Mouse (Mus musculus) midbrain, embryonic 14.5 days (tissue): ENCODE data around the gene Tagln. TPM values are rescaled to one million over a fixed set of nuclear protein-coding genes. Genes with fewer than 3 reads are reported as not detected.

Experiments used
- ATAC-seq: fragments of 200-750 bp; cut with Nextera tagmentation; 2 replicates; pipeline ENCODE4 v1.8.0; 2017; ENCODE audit warnings: moderate number of reproducible peaks, moderate library complexity; ENCODE audit not compliant: low FRiP score, low TSS enrichment
- DNase-seq: peaks from one replicate; pipeline ENCODE4 v3.0.0-alpha.2; 2015
- H3K27ac ChIP-seq: fragments of 300-500 bp; sonication (generic); replicated peaks from 2 replicates; pipeline ENCODE4 v1.5.1; 2014; ENCODE audit warnings: mild to moderate bottlenecking, low read depth, low read length, moderate library complexity
- H3K27me3 ChIP-seq: fragments of 300-500 bp; sonication (generic); 2 replicates; pipeline ENCODE4 v1.6.1; 2014; ENCODE audit warnings: low read length, control low read depth, mixed read lengths; ENCODE audit not compliant: control insufficient read depth, insufficient read depth
- H3K36me3 ChIP-seq: fragments of 300-500 bp; sonication (generic); 2 replicates; pipeline ENCODE4 v1.6.1; 2014; ENCODE audit warnings: low read length, control low read depth; ENCODE audit not compliant: control insufficient read depth, insufficient read depth
- H3K4me1 ChIP-seq: fragments of 300-500 bp; sonication (generic); 2 replicates; pipeline ENCODE4 v1.6.1; 2014; ENCODE audit warnings: mild to moderate bottlenecking, antibody characterized with exemption, low read length, control low read depth; ENCODE audit not compliant: control insufficient read depth, insufficient read depth
- H3K4me2 ChIP-seq: fragments of 300-500 bp; sonication (generic); 2 replicates; pipeline ENCODE4 v1.6.1; 2014; ENCODE audit warnings: mild to moderate bottlenecking, low read length, moderate library complexity
- H3K4me3 ChIP-seq: fragments of 300-500 bp; sonication (generic); replicated peaks from 2 replicates; pipeline ENCODE4 v1.5.1; 2014; ENCODE audit warnings: low read depth, low read length
- H3K9ac ChIP-seq: fragments of 300-500 bp; sonication (generic); replicated peaks from 2 replicates; pipeline ENCODE4 v1.6.1; 2014; ENCODE audit warnings: mild to moderate bottlenecking, low read length, moderate library complexity
- H3K9me3 ChIP-seq: fragments of 300-500 bp; sonication (generic); 2 replicates; pipeline ENCODE4 v1.6.1; 2016; ENCODE audit warnings: low read length, control low read depth, mixed read lengths; ENCODE audit not compliant: control insufficient read depth
- WGBS: fragments of 180-500 bp; shearing (Covaris S2); extraction: QIAGEN DNeasy Blood & Tissue Kit; methylation state at CpG from one replicate; pipeline ENCODE4 v1.1.7; 2014; 5-methylcytosine and 5-hydroxymethylcytosine counted together
- polyA plus RNA-seq: library from polyadenylated mRNA; unstranded; fragments of >200 nt; fragmentation: Nextera tagmentation; extraction: Ambion mirVana; gene quantifications from 2 replicates; pipeline ENCODE4 v1.2.1, GENCODE M21; 2014

Tagln gene
- polyA plus RNA-seq, 1 experiment from 2014 or later, result 3.3 TPM

DNA sequence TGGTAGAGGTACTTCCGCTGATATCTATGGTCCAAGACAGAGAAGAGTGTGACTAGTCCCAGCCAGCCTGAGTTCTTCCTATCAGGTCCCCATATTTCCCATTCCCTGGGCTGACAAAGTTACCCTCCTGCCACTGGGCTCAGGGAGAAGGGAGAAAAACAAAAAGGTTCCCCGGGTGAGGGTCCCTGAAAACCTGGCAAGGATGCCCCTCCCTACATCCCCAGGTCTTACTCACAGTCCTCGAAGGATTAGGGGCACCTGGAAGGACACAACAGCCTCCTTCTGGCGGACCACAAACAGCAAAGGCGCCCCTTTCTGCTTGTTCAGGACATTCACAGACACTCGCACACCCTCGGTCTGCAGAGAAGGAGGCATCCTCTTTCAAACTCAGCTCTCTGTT lies 17.0 kb upstream of the Tagln start:
- no peak overlapping the region for H3K4me2 ChIP-seq
- ATAC-seq (no peak), DNase-seq (no peak)
- no peak overlapping the region for H3K27ac ChIP-seq
- no peak overlapping the region for H3K4me3 ChIP-seq
- WGBS, result 83% methylated on average over 7 of the region's 7 CpGs
- H3K9ac ChIP-seq, result no peak overlapping the region
- H3K9me3 ChIP-seq, result no peaks in the 10 kb centered on the region
- H3K4me1 ChIP-seq, result peaks cover 18% of the 10 kb centered on the region
- peaks cover 38% of the 10 kb centered on the region for H3K36me3 ChIP-seq
- H3K27me3 ChIP-seq, result no peaks in the 10 kb centered on the region

DNA sequence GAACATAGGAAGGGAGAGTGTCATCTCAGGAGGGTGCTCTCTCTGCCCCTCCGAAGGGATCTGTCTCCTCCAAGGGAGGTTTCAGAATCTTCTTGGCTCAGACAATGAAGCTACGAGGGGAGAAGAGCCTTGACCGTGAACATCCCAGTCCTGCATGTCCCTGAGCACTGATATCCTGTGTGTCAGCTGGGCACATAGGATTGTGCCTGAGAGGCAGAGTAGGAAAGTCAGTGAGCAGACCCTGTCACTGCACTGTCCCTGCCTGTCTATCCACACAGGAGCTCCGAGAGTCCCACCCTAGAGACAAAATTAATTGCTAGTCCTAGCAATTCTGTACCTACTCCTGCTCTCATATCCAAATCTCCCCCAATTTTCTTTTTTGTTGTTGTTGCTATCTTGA lies 16.2 kb upstream of the Tagln start:
- Histone ChIP-seq H3K27me3 (no peaks in the 10 kb centered on the region), H3K36me3 (peaks cover 43% of the 10 kb centered on the region), H3K4me3 (no peak overlapping the region), H3K4me2 (no peak overlapping the region), H3K9me3 (no peaks in the 10 kb centered on the region), H3K9ac (no peak overlapping the region), H3K27ac (no peak overlapping the region), H3K4me1 (peaks cover 18% of the 10 kb centered on the region)
- no peak for ATAC-seq
- no peak for DNase-seq
- WGBS, result 95% methylated on average over 4 of the region's 4 CpGs

DNA sequence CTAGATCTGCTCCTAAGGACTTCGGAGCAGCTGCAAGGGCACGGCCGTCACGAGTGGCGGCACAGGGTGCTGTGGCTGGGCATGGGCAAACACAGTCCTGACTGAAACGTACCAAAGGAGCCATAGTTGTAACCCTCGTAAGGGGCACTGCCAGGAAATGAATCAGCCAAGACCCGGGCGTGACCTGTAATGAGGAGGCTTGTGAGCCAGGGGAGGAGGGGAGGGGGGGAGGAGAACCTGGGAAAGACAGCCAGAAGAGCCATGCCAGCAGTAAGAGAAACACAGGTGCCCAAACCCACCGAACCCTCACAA lies 11.0 kb upstream of the Tagln start:
- H3K36me3 ChIP-seq, result peaks cover 86% of the 10 kb centered on the region
- DNase-seq (no peak), ATAC-seq (no peak)
- H3K27ac ChIP-seq, result no peak overlapping the region
- no peak overlapping the region for H3K4me3 ChIP-seq
- H3K9ac ChIP-seq, result no peak overlapping the region
- no peaks in the 10 kb centered on the region for H3K9me3 ChIP-seq
- no peaks in the 10 kb centered on the region for H3K4me1 ChIP-seq
- no peak overlapping the region for H3K4me2 ChIP-seq
- no peaks in the 10 kb centered on the region for H3K27me3 ChIP-seq
- WGBS, result 94% methylated on average over 10 of the region's 10 CpGs

DNA sequence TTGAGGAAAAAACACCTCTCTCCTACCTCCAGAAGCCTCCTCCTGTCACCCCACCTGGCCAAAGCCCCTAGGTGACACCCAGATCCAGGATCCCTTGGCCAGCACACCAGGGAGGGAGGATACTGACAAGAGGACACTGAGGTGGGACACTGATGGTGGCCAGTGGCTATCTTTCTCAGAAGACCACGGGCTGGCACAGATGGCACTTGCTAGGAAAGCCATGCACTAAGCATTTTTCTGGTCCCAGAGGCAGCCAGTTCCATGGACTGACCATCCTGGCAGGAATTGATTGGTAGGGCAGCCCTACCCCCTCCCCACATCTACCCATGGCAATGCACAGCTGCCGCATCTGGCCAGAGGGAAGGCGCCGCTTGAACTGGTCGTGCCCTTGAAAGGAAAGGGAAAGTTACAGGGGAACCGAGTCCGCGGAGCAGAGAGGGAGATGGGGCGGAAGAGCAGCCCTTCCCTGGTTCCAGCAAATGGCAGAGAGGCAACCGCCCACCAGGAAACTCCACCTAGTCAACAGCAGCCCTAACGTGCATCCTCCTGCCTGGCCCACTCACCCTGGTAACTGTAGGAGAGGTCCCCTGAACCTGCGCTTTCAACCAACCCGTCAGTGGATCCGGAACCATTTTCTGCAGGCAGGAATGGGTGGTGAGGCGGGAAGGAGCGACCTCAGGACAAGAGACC lies 10.5 kb upstream of the Tagln start:
- 87% methylated on average over 16 of the region's 16 CpGs for WGBS
- H3K9ac ChIP-seq, result no peak overlapping the region
- ATAC-seq, result no peak

DNA sequence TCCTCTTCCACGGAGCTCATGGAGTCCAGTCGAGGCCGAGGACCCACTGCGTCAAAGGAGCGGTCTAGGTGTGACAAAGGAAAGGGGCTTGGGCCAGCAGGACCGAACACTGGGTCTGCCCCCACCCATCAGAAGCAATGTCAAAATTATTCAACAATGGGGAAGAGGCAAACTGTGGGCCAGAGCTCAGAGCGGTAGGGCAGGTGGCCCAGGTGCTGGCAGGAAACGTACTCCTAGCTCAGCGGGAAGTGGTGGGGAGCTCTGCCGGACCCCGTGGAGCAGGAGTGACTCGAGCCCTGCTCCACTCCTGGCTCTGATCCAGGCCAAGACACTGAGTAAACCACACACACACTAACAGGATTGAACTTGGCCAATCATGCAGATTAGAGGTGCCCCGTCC lies 9.9 kb upstream of the Tagln start:
- H3K36me3 ChIP-seq, result peaks cover 89% of the 10 kb centered on the region
- no peak overlapping the region for H3K4me2 ChIP-seq
- WGBS, result 93% methylated on average over 13 of the region's 13 CpGs

More for the DNA sequence above, 10.5 kb upstream of the Tagln start:
- Histone ChIP-seq H3K9me3 (no peaks in the 10 kb centered on the region), H3K4me3 (no peak overlapping the region), H3K4me2 (no peak overlapping the region), H3K4me1 (no peaks in the 10 kb centered on the region), H3K36me3 (peaks cover 86% of the 10 kb centered on the region), H3K27me3 (no peaks in the 10 kb centered on the region), H3K27ac (no peak overlapping the region)
- no peak for DNase-seq

DNA sequence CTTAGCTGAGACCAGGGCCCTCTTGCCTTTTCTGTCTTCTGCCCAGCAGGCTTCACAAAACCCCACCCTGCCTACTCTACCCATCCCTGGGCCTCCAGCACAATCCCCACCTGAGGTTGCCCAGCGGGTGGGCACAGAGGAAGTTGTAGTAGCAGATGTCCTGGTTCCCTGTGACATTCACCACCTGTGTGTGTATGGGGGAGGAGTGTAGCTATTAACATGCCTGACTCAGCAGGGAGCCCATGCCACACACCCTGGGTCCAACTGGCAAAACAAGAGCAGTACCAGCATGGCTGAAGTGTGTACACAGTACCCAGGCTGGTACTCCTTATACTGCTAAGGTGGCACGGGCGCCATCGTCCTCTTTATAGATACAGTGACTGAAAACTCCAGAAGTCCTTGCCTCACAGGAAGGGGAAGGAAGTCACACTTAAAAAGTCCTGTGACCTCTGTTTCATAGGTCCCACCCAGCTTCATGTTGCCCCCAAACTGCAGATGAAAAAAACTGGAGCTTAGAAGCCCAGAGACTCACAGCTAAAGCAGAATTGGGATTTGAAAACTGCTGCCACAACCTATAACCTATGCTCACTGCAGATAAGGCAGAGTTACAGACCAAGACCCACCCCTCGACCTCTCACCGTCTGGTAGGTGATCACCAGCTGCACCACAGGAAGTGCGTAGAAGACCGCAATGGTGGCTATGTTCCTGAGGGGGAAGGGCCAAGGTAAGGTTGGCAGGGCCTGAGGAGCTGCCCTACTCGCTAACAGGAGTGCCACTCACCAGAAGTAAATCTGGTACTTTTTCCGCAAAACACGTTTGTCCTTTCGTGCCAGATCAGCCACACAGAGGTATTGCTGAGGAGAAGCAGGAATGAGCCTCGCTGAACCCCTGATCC lies 8.9 kb upstream of the Tagln start:
- Histone ChIP-seq H3K4me3 (no peak overlapping the region), H3K9me3 (no peaks in the 10 kb centered on the region), H3K9ac (no peak overlapping the region), H3K36me3 (peaks cover 84% of the 10 kb centered on the region), H3K4me1 (no peaks in the 10 kb centered on the region), H3K27ac (no peak overlapping the region), H3K27me3 (no peaks in the 10 kb centered on the region), H3K4me2 (no peak overlapping the region)
- ATAC-seq (no peak), DNase-seq (no peak)
- WGBS, result 92% methylated on average over 13 of the region's 13 CpGs

More for the DNA sequence above, 9.9 kb upstream of the Tagln start:
- no peaks in the 10 kb centered on the region for H3K9me3 ChIP-seq
- DNase-seq (no peak), ATAC-seq (no peak)
- H3K4me3 ChIP-seq, result no peak overlapping the region
- no peaks in the 10 kb centered on the region for H3K27me3 ChIP-seq
- no peak overlapping the region for H3K9ac ChIP-seq
- no peak overlapping the region for H3K27ac ChIP-seq
- no peaks in the 10 kb centered on the region for H3K4me1 ChIP-seq

DNA sequence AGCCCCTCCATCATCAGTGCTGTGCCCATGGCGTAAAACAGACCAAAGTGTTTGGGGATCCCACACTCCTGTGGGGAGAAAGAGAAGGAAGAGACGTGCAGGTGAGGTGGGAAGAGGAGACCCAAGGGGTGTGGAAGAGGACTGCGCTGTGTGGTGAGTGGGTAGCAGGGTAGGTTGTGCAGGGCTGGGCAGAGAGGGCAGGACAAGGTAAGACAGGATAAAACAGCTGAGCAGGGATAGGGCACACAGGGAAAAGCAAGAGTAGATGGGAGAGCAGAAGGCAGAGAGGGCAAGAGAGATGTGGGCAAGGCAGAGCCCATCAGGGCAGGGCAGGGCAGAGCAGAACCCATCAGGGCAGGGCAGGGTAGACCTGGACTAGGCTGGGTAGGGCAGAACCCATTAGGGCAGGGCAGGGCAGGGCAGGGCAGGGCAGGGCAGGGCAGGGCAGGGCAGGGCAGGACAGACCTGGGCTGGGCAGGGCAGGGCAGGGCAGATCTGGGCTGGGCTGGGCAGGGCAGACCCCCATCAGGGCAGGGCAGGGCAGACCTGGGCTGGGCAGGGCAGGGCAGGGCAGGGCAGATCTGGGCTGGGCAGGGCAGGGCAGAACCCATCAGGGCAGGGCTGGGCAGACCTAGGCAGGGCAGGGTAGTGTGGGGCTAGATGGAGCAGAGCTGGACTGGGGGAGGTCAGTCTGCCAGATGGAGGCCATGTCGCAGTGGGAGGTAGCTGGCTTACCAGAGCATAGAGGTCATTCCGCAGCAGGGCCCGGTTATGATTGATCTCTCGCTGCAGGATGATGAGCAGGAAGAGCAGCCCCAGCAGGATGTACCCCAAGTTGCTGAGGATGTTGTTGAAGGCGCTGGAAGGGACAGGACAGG lies 8.0 kb upstream of the Tagln start:
- ATAC-seq, result no peak; the same call in 1 of the 2 replicates
- Histone ChIP-seq H3K27me3 (no peaks in the 10 kb centered on the region), H3K9me3 (no peaks in the 10 kb centered on the region), H3K4me3 (no peak overlapping the region), H3K4me2 (no peak overlapping the region), H3K4me1 (no peaks in the 10 kb centered on the region), H3K36me3 (peaks cover 84% of the 10 kb centered on the region), H3K9ac (no peak overlapping the region), H3K27ac (no peak overlapping the region)
- WGBS, result 90% methylated on average over 8 of the region's 8 CpGs
- no peak for DNase-seq

DNA sequence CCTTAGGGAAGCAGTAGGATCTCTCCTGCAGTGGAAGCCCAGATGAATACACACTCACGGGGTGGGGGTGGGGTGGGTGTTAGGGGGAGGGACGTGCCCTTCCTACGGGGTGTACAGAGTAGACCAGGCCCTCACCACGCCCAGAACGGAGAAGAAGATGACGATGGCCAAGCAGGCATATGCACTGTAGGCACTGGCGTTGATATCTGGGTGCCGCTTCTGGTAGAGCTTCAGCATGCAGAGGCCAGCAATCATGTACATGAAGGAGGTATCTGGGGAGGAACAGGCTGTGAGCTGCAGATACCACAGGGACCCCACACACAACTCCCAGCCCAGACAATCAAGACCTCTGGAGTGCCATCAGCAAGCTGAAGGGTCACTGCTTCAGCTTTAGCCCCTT lies 7.1 kb upstream of the Tagln start:
- Histone ChIP-seq H3K4me3 (no peak overlapping the region), H3K27ac (no peak overlapping the region), H3K9me3 (no peaks in the 10 kb centered on the region), H3K4me1 (no peaks in the 10 kb centered on the region), H3K4me2 (no peak overlapping the region), H3K9ac (no peak overlapping the region), H3K27me3 (no peaks in the 10 kb centered on the region), H3K36me3 (peaks cover 82% of the 10 kb centered on the region)
- ATAC-seq (no peak), DNase-seq (no peak)
- WGBS, result 94% methylated on average over 8 of the region's 8 CpGs
